Mouse (Mus musculus) stomach, embryonic 14.5 days (tissue): ENCODE measurements around the gene Ern1. TPM values are rescaled to one million over a fixed set of nuclear protein-coding genes. Genes with fewer than 3 reads are reported as not detected.
"Not testable (repeated sequence)": the region's sequence is repeated elsewhere in the genome, so short reads cannot be mapped to it uniquely, and the experiment has no call there.

Experiments
- ATAC-seq: fragments of 200-750 bp; cut with Nextera tagmentation; 2 replicates; pipeline ENCODE4 v1.8.0; 2017; ENCODE audit warnings: low read depth, moderate TSS enrichment; ENCODE audit not compliant: insufficient number of reproducible peaks, insufficient read depth, low FRiP score
- H3K27ac ChIP-seq: fragments of 300-500 bp; sonication (generic); 2 replicates; pipeline ENCODE4 v1.5.1; 2014; ENCODE audit warnings: mild to moderate bottlenecking, low read length, moderate library complexity, mixed read lengths
- H3K27me3 ChIP-seq: fragments of 300-500 bp; sonication (generic); 2 replicates; pipeline ENCODE4 v1.6.1; 2014; ENCODE audit warnings: low read length, control low read depth, mixed read lengths; ENCODE audit not compliant: control insufficient read depth, insufficient read depth
- H3K36me3 ChIP-seq: fragments of 300-500 bp; sonication (generic); 2 replicates; pipeline ENCODE4 v1.6.1; 2014; ENCODE audit warnings: mild to moderate bottlenecking, control low read depth, low read length, moderate library complexity, mixed read lengths; ENCODE audit not compliant: control insufficient read depth, insufficient read depth
- H3K4me1 ChIP-seq: fragments of 300-500 bp; sonication (generic); 2 replicates; pipeline ENCODE4 v1.6.1; 2014; ENCODE audit warnings: low read length, control low read depth, mixed read lengths; ENCODE audit not compliant: control insufficient read depth, insufficient read depth
- H3K4me2 ChIP-seq: fragments of 300-500 bp; sonication (generic); replicated peaks from 2 replicates; pipeline ENCODE4 v1.6.1; 2014; ENCODE audit warnings: low read depth, low read length, control low read depth
- H3K4me3 ChIP-seq: fragments of 300-500 bp; sonication (generic); 2 replicates; pipeline ENCODE4 v1.5.1; 2014; ENCODE audit warnings: low read depth, low read length, control low read depth
- H3K9ac ChIP-seq: fragments of 300-500 bp; sonication (generic); replicated peaks from 2 replicates; pipeline ENCODE4 v1.6.1; 2014; ENCODE audit warnings: low read depth, mild to moderate bottlenecking, control low read depth, low read length, moderate library complexity, mixed read lengths
- H3K9me3 ChIP-seq: fragments of 300-500 bp; sonication (generic); 2 replicates; pipeline ENCODE4 v1.6.1; 2016; ENCODE audit warnings: low read depth, low read length, control low read depth; ENCODE audit not compliant: control insufficient read depth
- WGBS: fragments of 180-500 bp; shearing (Covaris S2); extraction: QIAGEN DNeasy Blood & Tissue Kit; methylation state at CpG from one replicate; pipeline ENCODE4 v1.1.7; 2014; 5-methylcytosine and 5-hydroxymethylcytosine counted together
- polyA plus RNA-seq: library from polyadenylated mRNA; unstranded; fragments of >200 nt; fragmentation: Nextera tagmentation; extraction: Ambion mirVana; gene quantifications from 2 replicates; pipeline ENCODE4 v1.2.1, GENCODE M21; 2014

Gene Ern1
- polyA plus RNA-seq, 1 experiment from 2014 or later, result 7.6 TPM

DNA sequence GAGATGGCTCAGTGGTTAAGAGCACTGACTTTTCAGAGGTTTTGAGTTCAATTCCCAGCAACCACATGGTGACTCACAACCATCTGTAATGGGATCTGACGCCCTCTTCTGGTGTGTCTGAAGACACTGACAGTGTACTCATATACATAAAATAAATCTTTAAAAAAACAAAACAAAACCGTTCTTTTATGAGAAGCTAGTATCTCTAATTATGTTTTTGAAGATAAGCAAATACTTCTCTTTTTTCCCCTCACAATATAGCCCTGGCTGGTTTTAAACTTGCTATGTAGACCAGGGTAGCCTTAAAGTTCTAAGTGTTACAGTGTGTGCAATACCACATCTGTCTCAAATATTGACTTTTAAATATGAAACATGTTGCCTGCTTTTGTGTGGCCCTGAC is 76.5 kb downstream of the Ern1 start:
- Histone ChIP-seq H3K27ac (no peak overlapping the region), H3K4me1 (no peaks in the 10 kb centered on the region), H3K36me3 (peaks cover 13% of the 10 kb centered on the region; the same call in 1 of the 2 replicates), H3K4me2 (no peak overlapping the region), H3K4me3 (no peak overlapping the region), H3K9me3 (no peaks in the 10 kb centered on the region), H3K27me3 (no peaks in the 10 kb centered on the region), H3K9ac (no peak overlapping the region)
- no peak for ATAC-seq
- WGBS, result 79% methylated on average over 2 of the region's 2 CpGs

DNA sequence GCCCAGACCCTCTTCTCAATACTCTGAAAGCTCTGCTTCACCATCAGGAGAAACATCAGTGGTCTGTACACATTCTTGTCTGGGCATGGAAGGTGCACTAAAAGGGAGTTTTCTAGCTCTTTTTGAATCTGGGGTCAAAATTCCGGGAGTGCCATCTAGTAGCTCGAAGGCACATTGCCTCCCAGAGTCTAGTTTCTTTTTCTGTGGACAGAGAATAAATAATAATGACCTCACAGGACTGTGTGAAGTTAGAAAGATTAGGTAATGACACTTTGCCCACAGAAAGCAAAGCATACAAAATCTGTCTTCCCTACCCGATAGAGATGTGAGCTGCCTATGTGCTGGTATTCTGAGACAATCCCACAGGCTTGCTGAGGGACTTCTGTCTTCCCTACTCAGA is 77.1 kb downstream of the Ern1 start:
- 78% methylated on average over 3 of the region's 3 CpGs for WGBS
- ATAC-seq, result no peak
- no peaks in the 10 kb centered on the region for H3K4me1 ChIP-seq

DNA sequence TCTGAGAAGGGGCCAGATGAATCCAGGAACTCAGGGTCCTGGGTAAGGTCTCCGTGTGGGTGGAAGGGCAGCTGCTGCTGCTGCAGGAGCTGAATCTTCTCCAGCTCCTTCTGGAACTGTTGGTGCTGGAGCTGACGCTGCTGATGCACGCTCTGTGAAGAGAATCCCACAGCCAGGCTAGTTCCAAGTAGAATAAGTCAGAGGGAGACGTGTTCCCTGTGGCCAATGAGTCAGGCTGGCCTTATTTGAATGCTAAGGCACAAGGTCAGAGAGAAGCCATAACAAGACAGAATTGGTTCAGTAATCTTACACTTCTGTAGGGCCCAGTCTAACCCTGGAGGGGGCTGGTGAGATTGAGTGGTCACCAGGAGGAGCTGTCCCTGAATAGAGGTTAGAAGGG is 77.6 kb downstream of the Ern1 start:
- ATAC-seq, result no peak

More for the DNA sequence above, 77.1 kb downstream of the Ern1 start:
- H3K9ac ChIP-seq, result no peak overlapping the region
- no peaks in the 10 kb centered on the region for H3K27me3 ChIP-seq
- H3K4me3 ChIP-seq, result no peak overlapping the region
- no peaks in the 10 kb centered on the region for H3K9me3 ChIP-seq
- peaks cover 16% of the 10 kb centered on the region; the same call in 1 of the 2 replicates for H3K36me3 ChIP-seq
- no peak overlapping the region for H3K4me2 ChIP-seq
- H3K27ac ChIP-seq, result no peak overlapping the region

DNA sequence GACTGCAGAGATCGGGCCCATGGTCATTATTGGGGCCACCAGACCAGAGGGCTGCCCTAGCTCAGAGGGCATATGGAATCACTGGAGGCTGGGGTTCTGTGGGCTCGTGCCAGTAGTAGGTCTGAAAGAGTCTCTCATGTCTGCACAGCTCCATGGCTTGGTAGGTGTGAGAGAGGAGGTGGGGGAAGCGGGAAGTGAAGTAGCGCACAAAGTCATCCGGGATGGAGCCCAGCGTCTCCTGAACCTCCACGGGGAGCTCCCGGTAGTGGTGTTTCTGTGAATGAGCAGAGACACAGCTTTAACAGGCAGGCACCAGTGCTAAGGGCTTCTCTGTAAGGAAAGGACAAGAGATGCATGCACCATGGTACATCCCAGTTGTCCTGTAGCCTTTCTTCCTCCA is 89.2 kb downstream of the Ern1 start:
- no peaks in the 10 kb centered on the region for H3K9me3 ChIP-seq
- no peak overlapping the region for H3K9ac ChIP-seq
- no peak overlapping the region for H3K4me2 ChIP-seq
- H3K4me3 ChIP-seq, result no peak overlapping the region
- ATAC-seq, result no peak
- H3K27ac ChIP-seq, result no peak overlapping the region
- no peaks in the 10 kb centered on the region for H3K4me1 ChIP-seq
- peaks cover 16% of the 10 kb centered on the region for H3K36me3 ChIP-seq
- H3K27me3 ChIP-seq, result no peaks in the 10 kb centered on the region
- WGBS, result 84% methylated on average over 8 of the region's 8 CpGs

More for the DNA sequence above, 77.6 kb downstream of the Ern1 start:
- no peaks in the 10 kb centered on the region for H3K9me3 ChIP-seq
- H3K27me3 ChIP-seq, result no peaks in the 10 kb centered on the region
- H3K4me3 ChIP-seq, result no peak overlapping the region
- H3K27ac ChIP-seq, result no peak overlapping the region
- WGBS, result 69% methylated on average over 4 of the region's 4 CpGs
- no peak overlapping the region for H3K9ac ChIP-seq
- no peaks in the 10 kb centered on the region for H3K4me1 ChIP-seq
- no peak overlapping the region for H3K4me2 ChIP-seq
- peaks cover 16% of the 10 kb centered on the region; the same call in 1 of the 2 replicates for H3K36me3 ChIP-seq

DNA sequence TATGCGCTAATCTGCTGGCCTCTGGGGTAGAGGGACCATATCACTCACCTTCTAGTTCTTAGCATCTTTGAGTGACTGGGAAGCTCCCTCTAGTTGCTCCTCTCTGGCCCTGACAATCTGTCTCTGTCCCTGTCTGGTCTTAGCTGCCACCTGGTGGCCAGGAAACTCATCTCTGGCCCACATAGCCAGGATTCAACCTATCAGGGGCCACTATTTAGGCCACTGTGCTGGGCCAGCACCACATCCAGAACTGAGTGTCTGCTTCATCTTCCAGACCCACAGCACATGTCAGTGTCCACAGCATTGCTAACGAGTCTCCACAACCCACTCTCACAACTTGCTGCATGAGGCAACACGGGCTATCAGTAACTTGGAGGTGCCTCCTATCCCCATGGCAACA is 90.0 kb downstream of the Ern1 start:
- H3K36me3 ChIP-seq, result peaks cover 13% of the 10 kb centered on the region
- H3K4me2 ChIP-seq, result no peak overlapping the region
- H3K27ac ChIP-seq, result no peak overlapping the region
- H3K4me3 ChIP-seq, result no peak overlapping the region
- H3K9ac ChIP-seq, result no peak overlapping the region
- no peaks in the 10 kb centered on the region for H3K4me1 ChIP-seq
- WGBS, result 87% methylated on average over 3 of the region's 3 CpGs
- no peaks in the 10 kb centered on the region for H3K27me3 ChIP-seq
- H3K9me3 ChIP-seq, result no peaks in the 10 kb centered on the region
- no peak for ATAC-seq

DNA sequence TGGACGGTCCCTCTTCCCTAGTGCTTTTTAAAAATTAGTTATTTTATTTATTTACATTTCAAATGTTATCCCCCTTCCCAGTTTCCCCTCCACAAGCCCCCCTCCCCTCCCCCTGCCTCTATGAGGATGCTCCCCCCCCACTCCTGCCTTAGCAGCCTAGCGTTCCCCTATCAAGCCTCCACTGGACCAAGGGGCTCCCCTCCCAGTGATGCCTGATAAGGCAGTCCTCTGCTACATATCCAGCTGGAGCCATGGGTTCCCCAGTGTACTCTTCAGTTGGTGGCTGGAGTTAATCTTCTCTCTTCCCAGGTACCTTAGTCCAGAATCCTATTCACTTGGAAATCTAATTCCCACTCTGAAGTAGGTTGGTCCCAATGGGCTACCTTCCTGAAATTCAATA is 93.6 kb downstream of the Ern1 start:
- not testable (repeated sequence) for H3K27ac ChIP-seq, ATAC-seq, H3K4me1 ChIP-seq, H3K9ac ChIP-seq, H3K4me2 ChIP-seq, H3K9me3 ChIP-seq, H3K36me3 ChIP-seq, H3K27me3 ChIP-seq, H3K4me3 ChIP-seq
- WGBS, result 89% methylated on average over 2 of the region's 2 CpGs

DNA sequence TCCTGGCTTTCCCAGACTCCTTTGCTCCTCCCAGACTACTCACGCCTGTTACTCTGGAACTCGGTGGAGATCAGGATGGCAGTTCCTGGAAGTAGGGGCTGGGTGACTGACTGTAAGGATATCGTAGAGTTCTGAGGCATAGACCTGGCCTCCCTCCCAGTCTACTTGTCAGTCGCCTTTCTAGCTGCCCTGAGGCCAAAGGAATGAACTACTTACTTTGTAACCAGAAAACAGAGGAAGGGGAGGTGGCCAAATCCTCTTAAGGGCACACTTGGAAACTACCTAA is 94.4 kb downstream of the Ern1 start:
- Histone ChIP-seq H3K4me2 (no peak overlapping the region), H3K4me3 (no peak overlapping the region), H3K27me3 (no peaks in the 10 kb centered on the region), H3K27ac (no peak overlapping the region), H3K9me3 (no peaks in the 10 kb centered on the region), H3K4me1 (no peaks in the 10 kb centered on the region), H3K36me3 (0 out of 2 replicates have a peak, but pooled peaks cover 2% of the 10 kb centered on the region), H3K9ac (no peak overlapping the region)
- no peak for ATAC-seq
- 52% methylated on average over 4 of the region's 4 CpGs for WGBS

DNA sequence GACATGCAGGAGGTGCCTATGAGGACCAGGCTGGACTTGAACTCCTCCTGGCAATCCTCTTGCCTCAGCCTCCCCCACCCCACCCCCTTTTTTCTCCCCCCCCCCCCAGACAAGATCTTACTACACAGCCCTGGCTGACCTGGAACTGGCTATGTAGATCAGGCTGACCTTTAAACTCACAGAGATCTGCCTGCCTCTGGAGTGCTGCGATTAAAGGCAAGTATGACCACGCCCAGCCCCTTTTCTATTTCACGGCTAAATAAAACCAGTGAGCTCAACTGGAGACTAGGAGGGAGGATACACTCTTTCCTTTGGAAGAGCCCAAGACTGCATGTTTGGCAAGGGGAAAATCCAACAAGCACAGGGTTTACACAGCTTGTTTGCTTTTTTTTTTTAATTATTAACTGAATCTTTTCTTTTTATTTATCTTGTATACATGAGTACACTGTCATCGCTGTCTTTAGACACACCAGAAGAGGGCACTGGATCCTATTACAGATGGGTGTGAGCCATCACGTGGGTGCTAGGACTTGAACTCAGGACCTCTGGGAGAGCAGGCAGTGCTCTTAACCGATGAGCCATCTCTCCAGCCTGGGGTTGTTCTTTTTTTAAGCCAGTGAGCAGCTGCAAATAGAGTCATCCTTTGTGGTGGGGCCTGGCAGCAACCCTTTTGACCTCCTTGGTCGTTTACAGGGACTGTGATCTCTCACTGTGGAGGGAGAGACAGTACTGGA is 94.9 kb downstream of the Ern1 start:
- Histone ChIP-seq H3K36me3 (no peaks in the 10 kb centered on the region), H3K9me3 (no peaks in the 10 kb centered on the region), H3K4me3 (no peak overlapping the region), H3K4me2 (no peak overlapping the region), H3K27ac (no peak overlapping the region), H3K4me1 (no peaks in the 10 kb centered on the region), H3K27me3 (no peaks in the 10 kb centered on the region), H3K9ac (no peak overlapping the region)
- no peak for ATAC-seq
- 66% methylated on average over 7 of the region's 7 CpGs for WGBS
